Comparison of ENCODE assay signal across 9 mouse cellular contexts in the genomic region with DNA sequence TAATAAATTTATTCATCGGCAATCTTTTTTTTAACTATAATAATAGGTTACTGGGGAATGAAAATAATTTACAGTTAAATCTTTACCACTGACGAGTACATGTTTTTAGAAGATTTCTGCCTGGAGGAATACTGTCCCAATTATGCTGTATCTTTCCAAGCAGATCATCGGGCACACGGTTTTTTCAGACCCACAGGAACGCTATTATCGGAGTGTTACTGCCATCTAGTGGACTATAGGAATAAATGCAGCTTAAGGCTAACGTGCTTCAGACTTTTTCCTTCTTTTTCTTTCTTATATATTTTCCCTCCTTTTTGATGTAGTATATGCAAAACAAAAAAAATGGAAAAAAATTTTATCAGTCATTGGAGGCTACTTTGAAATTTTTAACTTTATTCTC. TPM values are rescaled to one million over a fixed set of nuclear protein-coding genes. Genes with fewer than 3 reads are reported as not detected.
A peak's percentile ranks its signal among the peaks of the same experiment; 100 is the strongest.
DNase-seq lines count a peak whose midpoint lies in the region; ATAC-seq lines count a peak whose summit lies in the region.
"Had no signal": no experiment of that assay in that cellular context is flagged by ENCODE, and none has a peak within 500 bp of the region (broad histone marks: within the 10 kb centered on the region; RNA-seq: fewer than 3 reads in every experiment).

No protein-coding gene starts in this region.

- H3K9ac ChIP-seq in midbrain, embryonic 11.5 days (ENCODE audit: low read length) = no peak overlapping the region
- H3K9ac ChIP-seq in midbrain, embryonic 13.5 days (replicated peaks) = no peak overlapping the region
- no peak overlapping the region for H3K9ac ChIP-seq in forebrain, embryonic 12.5 days
- H3K9ac ChIP-seq in neural tube, embryonic 15.5 days (replicated peaks) = no peak overlapping the region
- H3K9ac ChIP-seq: stomach, embryonic 15.5 days had no signal

- peak; percentile 88 for ATAC-seq in frontal cortex, adult (ENCODE audit: low TSS enrichment)
- ATAC-seq in midbrain, embryonic 11.5 days (ENCODE audit: low FRiP score) = 0 out of 2 replicates have a peak, but pooled peaks have one; percentile 50
- no peak for ATAC-seq in midbrain, embryonic 13.5 days
- ATAC-seq in forebrain, embryonic 12.5 days (ENCODE audit: low FRiP score) = 0 out of 2 replicates have a peak, but pooled peaks have one; percentile 30
- ATAC-seq in neural tube, embryonic 15.5 days (ENCODE audit: low FRiP score) = peak; percentile 70; the same call in 1 of the 2 replicates

- H3K27ac ChIP-seq in midbrain, embryonic 11.5 days (ENCODE audit: low read depth, low read length) = no peak overlapping the region
- H3K27ac ChIP-seq in midbrain, embryonic 13.5 days = no peak overlapping the region
- no peak overlapping the region for H3K27ac ChIP-seq in forebrain, embryonic 12.5 days
- no peak overlapping the region for H3K27ac ChIP-seq in neural tube, embryonic 15.5 days (replicated peaks)
- H3K27ac ChIP-seq: stomach, embryonic 15.5 days had no signal

- no peak overlapping the region for H3K4me2 ChIP-seq in midbrain, embryonic 11.5 days
- no peak overlapping the region for H3K4me2 ChIP-seq in midbrain, embryonic 13.5 days (replicated peaks)
- no peak overlapping the region for H3K4me2 ChIP-seq in forebrain, embryonic 12.5 days
- H3K4me2 ChIP-seq in neural tube, embryonic 15.5 days = no peak overlapping the region
- H3K4me2 ChIP-seq: stomach, embryonic 15.5 days had no signal

- no peaks in the 10 kb centered on the region for H3K9me3 ChIP-seq in midbrain, embryonic 11.5 days (ENCODE audit: control insufficient read depth, low read length)
- H3K9me3 ChIP-seq in midbrain, embryonic 13.5 days = no peaks in the 10 kb centered on the region
- H3K9me3 ChIP-seq in forebrain, embryonic 12.5 days = no peaks in the 10 kb centered on the region
- H3K9me3 ChIP-seq in neural tube, embryonic 15.5 days (replicated peaks) = no peaks in the 10 kb centered on the region
- H3K9me3 ChIP-seq: stomach, embryonic 15.5 days had no signal

- H3K4me1 ChIP-seq in midbrain, embryonic 11.5 days (ENCODE audit: control insufficient read depth, insufficient read depth, low read length) = no peaks in the 10 kb centered on the region
- no peaks in the 10 kb centered on the region for H3K4me1 ChIP-seq in midbrain, embryonic 13.5 days (replicated peaks)
- no peaks in the 10 kb centered on the region for H3K4me1 ChIP-seq in forebrain, embryonic 12.5 days
- no peaks in the 10 kb centered on the region for H3K4me1 ChIP-seq in neural tube, embryonic 15.5 days
- H3K4me1 ChIP-seq: stomach, embryonic 15.5 days had no signal

- 16% methylated on average over 7 of the region's 7 CpGs for WGBS in midbrain, embryonic 11.5 days
- 16% methylated on average over 7 of the region's 7 CpGs for WGBS in midbrain, embryonic 13.5 days
- 14% methylated on average over 7 of the region's 7 CpGs for WGBS in forebrain, embryonic 12.5 days
- 12% methylated on average over 7 of the region's 7 CpGs for WGBS in neural tube, embryonic 15.5 days

- no peak overlapping the region for H3K4me3 ChIP-seq in midbrain, embryonic 11.5 days (ENCODE audit: low read depth, low read length)
- H3K4me3 ChIP-seq in midbrain, embryonic 13.5 days (replicated peaks) = no peak overlapping the region
- H3K4me3 ChIP-seq in forebrain, embryonic 12.5 days (replicated peaks) = no peak overlapping the region
- H3K4me3 ChIP-seq in neural tube, embryonic 15.5 days (replicated peaks) = no peak overlapping the region
- H3K4me3 ChIP-seq: stomach, embryonic 15.5 days had no signal

- no peaks in the 10 kb centered on the region for H3K27me3 ChIP-seq in midbrain, embryonic 11.5 days (ENCODE audit: control insufficient read depth, insufficient read depth, low read length)
- no peaks in the 10 kb centered on the region for H3K27me3 ChIP-seq in midbrain, embryonic 13.5 days
- no peaks in the 10 kb centered on the region for H3K27me3 ChIP-seq in forebrain, embryonic 12.5 days
- no peaks in the 10 kb centered on the region for H3K27me3 ChIP-seq in neural tube, embryonic 15.5 days (replicated peaks)
- H3K27me3 ChIP-seq: stomach, embryonic 15.5 days had no signal

- no peaks in the 10 kb centered on the region for H3K36me3 ChIP-seq in midbrain, embryonic 11.5 days (ENCODE audit: control insufficient read depth, insufficient read depth, low read length)
- no peaks in the 10 kb centered on the region for H3K36me3 ChIP-seq in midbrain, embryonic 13.5 days
- H3K36me3 ChIP-seq in forebrain, embryonic 12.5 days (replicated peaks) = no peaks in the 10 kb centered on the region
- H3K36me3 ChIP-seq in neural tube, embryonic 15.5 days = no peaks in the 10 kb centered on the region
- H3K36me3 ChIP-seq: stomach, embryonic 15.5 days had no signal

- no peak for DNase-seq in frontal cortex, postnatal 10 days (ENCODE audit: low spot score in 2 of 2)
- peak; percentile 87 for DNase-seq in midbrain, embryonic 11.5 days (ENCODE audit: low spot score, missing footprints)
- no peak for DNase-seq in urinary bladder, postnatal 25 days (ENCODE audit: low spot score)
- DNase-seq in heart, adult 9 months (ENCODE audit: low spot score in 2 of 2) = no peak

RNA-seq across cellular contexts. Expression of a gene that starts 20.4 kb away (rescaled TPM):
- polyA plus RNA-seq in midbrain, embryonic 11.5 days (2014; fragmentation: Nextera tagmentation; extraction: Ambion mirVana) = 0.07 TPM in 1 of 2 replicates, not detected in the other
- polyA plus RNA-seq in midbrain, embryonic 13.5 days (2015; fragmentation: Nextera tagmentation; extraction: Ambion mirVana) = not detected in 2 replicates
- 0.93 and 2.5 TPM in 2 replicates for polyA plus RNA-seq in forebrain, embryonic 12.5 days (2016; fragmentation: Nextera tagmentation; extraction: Ambion mirVana)
- 0.08 and 3.3 TPM in 2 replicates for polyA plus RNA-seq in neural tube, embryonic 15.5 days (2015; fragmentation: Nextera tagmentation; extraction: Ambion mirVana)

RNA-seq across cellular contexts. Expression of a gene that starts 31.4 kb away (rescaled TPM):
- 3.3 and 3.8 TPM in 2 replicates for polyA plus RNA-seq in midbrain, embryonic 11.5 days (2014; fragmentation: Nextera tagmentation; extraction: Ambion mirVana)
- polyA plus RNA-seq in midbrain, embryonic 13.5 days (2015; fragmentation: Nextera tagmentation; extraction: Ambion mirVana) = 6.0 and 6.5 TPM in 2 replicates
- polyA plus RNA-seq in forebrain, embryonic 12.5 days (2016; fragmentation: Nextera tagmentation; extraction: Ambion mirVana) = 5.2 and 8.8 TPM in 2 replicates
- polyA plus RNA-seq in neural tube, embryonic 15.5 days (2015; fragmentation: Nextera tagmentation; extraction: Ambion mirVana) = 10.7 and 11.3 TPM in 2 replicates
